Mouse (Mus musculus) forebrain, embryonic 13.5 days (tissue): ENCODE results near the gene Ccdc103. TPM values are rescaled to one million over a fixed set of nuclear protein-coding genes. Genes with fewer than 3 reads are reported as not detected.

ENCODE experiments used
- ATAC-seq: fragments of 200-750 bp; cut with Nextera tagmentation; 2 replicates; pipeline ENCODE4 v1.8.0; 2017
- H3K27ac ChIP-seq: fragments of 300-500 bp; sonication (generic); 2 replicates; pipeline ENCODE4 v1.5.1; 2015; ENCODE audit warnings: inconsistent platforms, mild to moderate bottlenecking, moderate library complexity
- H3K27me3 ChIP-seq: fragments of 300-500 bp; sonication (generic); 2 replicates; pipeline ENCODE4 v1.6.1; 2015; ENCODE audit warnings: mild to moderate bottlenecking, inconsistent platforms
- H3K36me3 ChIP-seq: fragments of 300-500 bp; sonication (generic); 2 replicates; pipeline ENCODE4 v1.6.1; 2015; ENCODE audit warnings: mild to moderate bottlenecking, inconsistent platforms; ENCODE audit not compliant: poor library complexity, severe bottlenecking
- H3K4me1 ChIP-seq: fragments of 300-500 bp; sonication (generic); 2 replicates; pipeline ENCODE4 v1.6.1; 2015; ENCODE audit warnings: inconsistent platforms
- H3K4me2 ChIP-seq: fragments of 300-500 bp; sonication (generic); 2 replicates; pipeline ENCODE4 v1.6.1; 2015; ENCODE audit warnings: inconsistent platforms, mild to moderate bottlenecking, moderate library complexity
- H3K4me3 ChIP-seq: fragments of 300-500 bp; sonication (generic); 2 replicates; pipeline ENCODE4 v1.5.1; 2015; ENCODE audit warnings: mild to moderate bottlenecking, inconsistent platforms
- H3K9ac ChIP-seq: fragments of 300-500 bp; sonication (generic); 2 replicates; pipeline ENCODE4 v1.6.1; 2015; ENCODE audit warnings: mild to moderate bottlenecking, inconsistent platforms
- H3K9me3 ChIP-seq: fragments of 300-500 bp; sonication (generic); replicated peaks from 2 replicates; pipeline ENCODE4 v1.6.1; 2016; ENCODE audit warnings: inconsistent platforms
- WGBS: fragments of 180-500 bp; shearing (Covaris S2); methylation state at CpG from one replicate; pipeline ENCODE4 v1.1.7; 2015; 5-methylcytosine and 5-hydroxymethylcytosine counted together
- polyA plus RNA-seq: library from polyadenylated mRNA; unstranded; fragments of >200 nt; fragmentation: Nextera tagmentation; extraction: Ambion mirVana; gene quantifications from 2 replicates; pipeline ENCODE4 v1.2.1, GENCODE M21; 2015

Ccdc103 gene
- polyA plus RNA-seq, 1 experiment from 2014 or later, result 1.8 TPM

GRCm38 (mm10) chr11:102925351-102925717 lies 44.3 kb downstream of the Ccdc103 start:
- peak overlapping the region; percentile 77 for H3K4me3 ChIP-seq
- peaks cover 37% of the 10 kb centered on the region for H3K4me1 ChIP-seq
- no peaks in the 10 kb centered on the region for H3K27me3 ChIP-seq
- H3K27ac ChIP-seq, result peak overlapping the region; percentile 90
- H3K9me3 ChIP-seq, result no peaks in the 10 kb centered on the region
- peaks cover 6% of the 10 kb centered on the region; the same call in 1 of the 2 replicates for H3K36me3 ChIP-seq
- WGBS, result 2% methylated on average over 10 of the region's 10 CpGs
- H3K4me2 ChIP-seq, result peak overlapping the region; percentile 76
- no peak; the same call in 1 of the 2 replicates for ATAC-seq
- peak overlapping the region; percentile 57 for H3K9ac ChIP-seq

- Histone ChIP-seq H3K36me3 (no peaks in the 10 kb centered on the region), H3K27ac (no peak overlapping the region), H3K4me2 (no peak overlapping the region), H3K9ac (no peak overlapping the region), H3K9me3 (no peaks in the 10 kb centered on the region), H3K4me1 (no peaks in the 10 kb centered on the region), H3K4me3 (no peak overlapping the region), H3K27me3 (no peaks in the 10 kb centered on the region)
- no peak for ATAC-seq
- WGBS, result 94% methylated on average over 10 of the region's 10 CpGs
Observed at GRCm38 (mm10) chr11:102930672-102931071, 49.7 kb downstream of the Ccdc103 start.

Other genes with a start within 250 kb of the Ccdc103 start
- gene Meioc, start 217.5 kb upstream of the Ccdc103 start, polyA plus RNA-seq, result 0.09 and 0.13 TPM in 2 replicates
- gene Ccdc43, start 183.4 kb upstream of the Ccdc103 start, polyA plus RNA-seq, result 45.8 and 46.3 TPM in 2 replicates
- gene Adam11, start 119.8 kb upstream of the Ccdc103 start, polyA plus RNA-seq, result 16.1 and 22.6 TPM in 2 replicates
- gene Gjc1, start 61.5 kb upstream of the Ccdc103 start, polyA plus RNA-seq, result 68.3 and 69.2 TPM in 2 replicates
- 1.2 and 2.0 TPM in 2 replicates for gene Higd1b, start 45.4 kb upstream of the Ccdc103 start, polyA plus RNA-seq
- gene Eftud2, start 219 bp upstream of the Ccdc103 start, polyA plus RNA-seq, result 199 and 235 TPM in 2 replicates
- not detected in 2 replicates for gene Fam187a, start 4.0 kb downstream of the Ccdc103 start, polyA plus RNA-seq
- not detected in 2 replicates for gene Gfap, start 19.7 kb downstream of the Ccdc103 start, polyA plus RNA-seq
- gene Kif18b, start 43.9 kb downstream of the Ccdc103 start, polyA plus RNA-seq, result 10.3 and 10.7 TPM in 2 replicates
- 1.4 and 1.5 TPM in 2 replicates for gene C1ql1, start 65.5 kb downstream of the Ccdc103 start, polyA plus RNA-seq
- 47.3 and 53.9 TPM in 2 replicates for gene Nmt1, start 147.0 kb downstream of the Ccdc103 start, polyA plus RNA-seq
- gene Dcakd, start 147.1 kb downstream of the Ccdc103 start, polyA plus RNA-seq, result 182 and 195 TPM in 2 replicates
- 0.92 and 1.2 TPM in 2 replicates for gene Plcd3, start 220.5 kb downstream of the Ccdc103 start, polyA plus RNA-seq
- gene Acbd4, start 220.5 kb downstream of the Ccdc103 start, polyA plus RNA-seq, result 8.1 TPM in 2 replicates
- 3.3 and 4.1 TPM in 2 replicates for gene Hexim1, start 235.0 kb downstream of the Ccdc103 start, polyA plus RNA-seq